Mouse (Mus musculus) right cerebral cortex, postnatal 4 days (tissue): ENCODE results near the gene Lhcgr.

Experiments
- DNase-seq: peaks from one replicate; pipeline ENCODE4 v3.0.0-alpha.2; 2022

Lhcgr gene

DNA sequence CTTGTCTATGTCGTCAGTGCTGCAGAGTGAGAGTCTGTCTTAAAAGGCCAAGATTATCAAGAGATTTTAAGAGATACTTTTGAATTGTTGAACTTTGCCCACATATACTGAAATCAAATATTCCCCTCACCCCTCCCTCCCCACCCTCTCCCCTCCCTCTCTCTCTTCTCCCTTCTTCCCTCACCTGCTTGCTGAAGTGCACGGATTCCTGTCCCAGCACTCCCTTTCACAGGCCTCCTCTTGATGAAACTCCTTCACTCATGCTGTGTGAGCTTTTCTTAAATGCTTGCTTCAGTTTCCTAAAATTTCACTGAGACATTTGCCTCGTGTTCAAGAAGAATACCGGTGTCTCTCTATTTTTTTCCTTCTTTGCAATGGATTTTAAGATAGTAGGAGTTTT is 88.7 kb downstream of the Lhcgr start:
- no peak for DNase-seq

DNA sequence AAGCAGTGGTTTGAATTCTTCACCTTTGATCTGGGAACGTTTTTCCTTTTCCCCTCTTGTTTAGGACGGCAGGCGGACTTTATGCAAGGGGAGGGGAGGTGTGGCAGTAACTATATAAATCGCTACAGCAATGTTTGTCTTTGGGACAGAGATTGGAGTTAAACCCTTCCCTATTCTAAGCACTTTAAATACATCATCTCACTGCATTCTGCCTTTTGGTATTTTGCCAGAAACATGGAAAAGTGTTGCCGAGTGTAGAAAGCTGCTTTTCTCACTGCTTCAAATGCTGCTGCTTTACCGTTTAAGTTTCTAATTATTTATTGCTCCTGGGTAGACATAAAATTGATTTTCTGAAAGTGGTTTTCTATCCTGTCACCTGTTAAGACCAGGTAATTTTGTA is 89.4 kb downstream of the Lhcgr start:
- no peak for DNase-seq

GRCm38 (mm10) chr17:88700901-88701300 is 90.9 kb downstream of the Lhcgr start:
- no peak for DNase-seq

DNA sequence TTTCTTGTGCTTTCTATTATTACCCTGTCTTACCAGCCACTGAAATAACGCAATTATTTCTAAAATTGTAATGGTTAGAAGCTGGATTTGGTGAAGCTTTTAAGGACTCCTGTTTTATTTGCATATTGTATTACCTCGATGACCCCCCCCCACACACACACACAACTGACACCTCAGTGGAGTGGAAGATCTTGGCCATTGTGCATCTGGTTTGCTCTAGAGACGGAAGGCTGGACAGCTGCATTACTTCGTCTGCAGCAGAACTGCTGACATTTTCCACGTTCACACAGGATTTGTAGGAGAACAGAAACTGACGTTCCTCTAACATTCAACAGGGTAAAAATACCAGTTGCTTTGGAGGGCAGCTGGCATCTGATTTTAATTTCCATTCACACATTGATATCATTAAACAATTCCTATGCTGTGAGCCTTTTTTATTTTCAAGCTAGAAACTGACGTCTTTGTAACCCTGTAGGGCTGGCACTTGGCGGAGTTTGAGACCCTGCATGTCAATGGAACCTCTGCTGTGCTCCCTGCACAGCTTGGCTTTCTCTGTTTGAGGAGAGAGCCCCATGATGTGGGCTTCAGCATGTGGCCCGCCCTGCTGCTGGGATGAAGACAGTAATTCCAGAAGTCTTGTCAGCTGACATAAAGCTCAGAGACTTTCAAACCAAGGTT is 95.0 kb downstream of the Lhcgr start:
- no peak for DNase-seq

DNA sequence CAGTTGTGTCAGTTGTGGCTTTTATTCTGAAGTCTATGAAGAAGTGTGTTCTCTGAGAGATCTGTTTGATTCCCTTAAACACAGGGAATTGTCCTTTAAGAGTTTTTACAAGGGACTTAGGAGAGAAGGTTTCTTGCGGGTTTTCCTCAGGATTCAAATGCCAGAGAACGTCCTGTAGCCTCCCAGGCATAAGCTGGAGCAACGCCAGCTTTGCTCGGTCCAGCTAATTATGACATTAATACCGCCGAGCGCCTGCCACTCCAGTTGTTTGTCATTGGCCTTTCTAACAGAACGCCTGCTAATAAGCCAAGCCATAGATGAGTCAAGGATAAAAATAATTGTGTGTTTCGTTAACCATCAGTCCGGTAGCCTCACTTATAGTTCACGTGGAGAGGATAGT is 103.6 kb downstream of the Lhcgr start:
- DNase-seq: no peak

DNA sequence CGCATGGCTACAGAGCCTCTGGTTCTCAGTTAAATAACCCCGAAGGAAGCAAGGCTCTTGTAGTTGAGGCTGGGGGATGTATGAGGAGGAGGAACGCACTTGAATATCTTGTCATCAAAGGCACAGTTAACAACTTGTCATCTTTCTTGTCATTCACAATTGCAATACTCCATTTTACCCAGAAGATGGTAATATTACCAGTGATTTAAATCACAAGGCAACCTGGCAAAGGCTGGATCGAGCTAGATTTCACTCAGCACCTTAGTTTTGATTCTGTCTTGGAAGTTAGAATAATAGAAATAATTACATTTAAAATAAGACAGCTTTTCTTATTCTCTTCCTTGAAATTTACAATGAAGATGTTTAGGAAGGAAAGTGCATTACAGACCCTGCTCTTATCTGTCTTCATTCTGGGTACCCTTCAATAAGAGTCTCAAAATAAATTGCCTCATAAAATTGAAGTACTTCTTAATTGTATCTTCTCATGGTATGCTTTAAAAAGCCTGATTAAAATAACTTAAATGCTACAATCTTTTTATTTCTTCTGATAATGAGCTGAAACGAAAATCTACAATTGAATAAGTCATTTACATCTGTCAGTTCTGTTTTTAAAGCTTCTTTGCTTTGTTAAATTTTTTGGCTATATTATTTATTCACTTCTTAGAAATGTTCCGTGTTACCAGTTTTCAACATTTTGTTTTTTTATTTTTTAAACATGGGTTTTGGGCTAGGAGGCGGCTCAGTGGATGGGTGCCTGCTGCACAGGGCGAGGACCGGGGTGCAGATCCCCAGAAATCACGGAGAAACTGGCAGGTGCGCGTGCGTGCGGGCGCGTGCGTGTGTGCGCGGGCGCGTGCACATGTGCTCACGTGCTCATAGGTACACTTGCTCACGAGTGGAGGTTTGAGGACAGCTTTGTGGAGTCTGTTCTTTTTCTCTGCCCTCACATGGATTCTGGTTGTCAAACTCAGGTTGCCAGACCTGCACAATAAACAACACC is 116.2 kb downstream of the Lhcgr start:
- no peak for DNase-seq

DNA sequence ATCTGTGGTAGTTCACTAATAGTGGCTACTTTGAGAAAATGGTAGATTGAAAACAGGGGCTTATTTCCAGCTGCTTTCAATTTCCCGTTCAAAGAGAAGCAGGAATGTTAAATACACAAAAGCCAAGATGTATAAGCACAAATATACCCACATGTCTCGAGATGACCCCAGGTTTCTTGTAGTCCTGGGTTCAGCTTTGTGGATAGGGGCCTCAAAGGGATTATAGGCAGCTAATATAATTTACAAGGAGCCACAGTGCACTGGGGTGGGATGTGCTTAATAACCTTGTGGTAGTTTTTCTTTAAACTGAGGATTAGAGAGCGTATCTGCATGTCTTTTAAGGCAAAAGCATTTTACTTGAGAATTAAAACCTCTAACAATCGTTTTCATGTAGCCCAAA is 121.0 kb downstream of the Lhcgr start:
- DNase-seq: no peak

DNA sequence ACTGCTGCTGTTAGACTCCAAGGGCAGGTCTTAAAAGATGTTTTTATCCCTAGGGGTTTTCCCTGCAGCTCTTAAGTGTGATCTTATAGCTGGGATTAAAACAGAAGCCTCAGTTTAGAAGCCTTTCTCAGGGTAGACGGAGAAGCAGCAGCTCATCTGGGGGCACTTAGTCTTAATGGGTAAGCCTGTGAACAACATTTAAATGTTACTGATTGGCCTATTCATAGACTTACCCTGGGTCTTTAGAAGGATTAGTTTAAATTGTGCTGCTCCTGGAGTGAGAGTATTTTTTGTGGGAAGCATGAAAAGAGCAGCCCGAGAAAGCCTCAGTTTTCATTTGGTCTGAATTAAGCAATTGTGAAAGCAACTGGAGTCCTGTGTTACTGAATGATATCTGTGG is 121.9 kb downstream of the Lhcgr start:
- DNase-seq: no peak

- DNase-seq: peak; percentile 54
Measured at GRCm38 (mm10) chr17:88668452-88668851, 123.3 kb downstream of the Lhcgr start, which contains the start of gene Gtf2a1l. Gene Gtf2a1l (plus strand): TSS chr17:88668660.
